Mouse (Mus musculus) hindbrain, postnatal 0 days (tissue): ENCODE measurements at regions not wholly inside any gene's neighbourhood (a gene's known extent, or its start where the extent isn't known, plus 50 kb on each side); places are given as distances from the start of the nearest gene placed in this dataset.

Experiments used
- ATAC-seq: fragments of 200-750 bp; cut with Nextera tagmentation; 2 replicates; pipeline ENCODE4 v1.8.0; 2017; ENCODE audit warnings: mild to moderate bottlenecking, moderate TSS enrichment, moderate library complexity
- DNase-seq: peaks from one replicate; pipeline ENCODE4 v3.0.0-alpha.2; 2015; ENCODE audit warnings: low spot score
- H3K27ac ChIP-seq: fragments of 300-500 bp; sonication (generic); 2 replicates; pipeline ENCODE4 v1.5.1; 2014; ENCODE audit warnings: mild to moderate bottlenecking
- H3K27me3 ChIP-seq: fragments of 300-500 bp; sonication (generic); 2 replicates; pipeline ENCODE4 v1.6.1; 2014; ENCODE audit warnings: low read length, mixed read lengths; ENCODE audit not compliant: insufficient read depth
- H3K36me3 ChIP-seq: fragments of 300-500 bp; sonication (generic); 2 replicates; pipeline ENCODE4 v1.6.1; 2014; ENCODE audit warnings: low read length, mixed read lengths; ENCODE audit not compliant: insufficient read depth
- H3K4me1 ChIP-seq: fragments of 300-500 bp; sonication (generic); 2 replicates; pipeline ENCODE4 v1.6.1; 2014; ENCODE audit warnings: antibody characterized with exemption, low read length, mixed read lengths; ENCODE audit not compliant: insufficient read depth
- H3K4me2 ChIP-seq: fragments of 300-500 bp; sonication (generic); 2 replicates; pipeline ENCODE4 v1.6.1; 2014; ENCODE audit warnings: low read depth, mild to moderate bottlenecking, low read length, moderate library complexity, mixed read lengths
- H3K4me3 ChIP-seq: fragments of 300-500 bp; sonication (generic); 2 replicates; pipeline ENCODE4 v1.5.1; 2014; ENCODE audit warnings: low read length
- H3K9ac ChIP-seq: fragments of 300-500 bp; sonication (generic); replicated peaks from 2 replicates; pipeline ENCODE4 v1.6.1; 2014; ENCODE audit warnings: mild to moderate bottlenecking, low read length, moderate library complexity, mixed read lengths
- H3K9me3 ChIP-seq: fragments of 300-500 bp; sonication (generic); 2 replicates; pipeline ENCODE4 v1.6.1; 2016; ENCODE audit warnings: low read length, mixed read lengths
- CTCF ChIP-seq: IDR thresholded peaks from 2 replicates; pipeline ENCODE4 v1.5.1; 2016; ENCODE audit warnings: antibody characterized with exemption, control low read depth, low read depth
- WGBS: fragments of 180-500 bp; shearing (Covaris S2); extraction: QIAGEN DNeasy Blood & Tissue Kit; methylation state at CpG from one replicate; pipeline ENCODE4 v1.1.7; 2014; 5-methylcytosine and 5-hydroxymethylcytosine counted together

DNA sequence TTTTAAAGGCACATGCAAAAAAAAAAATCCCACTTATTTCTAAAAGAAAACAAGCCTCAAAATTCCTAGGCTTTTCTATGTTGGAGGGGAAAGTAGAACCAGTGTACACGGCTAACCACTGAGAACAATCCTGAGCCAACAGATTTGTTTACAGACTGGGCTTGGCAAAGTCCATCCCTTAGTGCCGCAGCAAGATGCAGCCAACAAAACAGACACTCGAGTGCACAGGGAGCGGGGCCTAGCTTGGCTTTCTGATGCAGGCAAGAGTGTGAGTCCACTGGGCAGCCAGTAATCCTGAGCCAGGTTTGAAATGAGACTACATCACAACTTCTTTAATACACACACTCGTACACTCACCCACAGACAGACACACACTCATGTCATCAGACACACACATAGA is 133.9 kb upstream of the Klf14 start:
- H3K27ac ChIP-seq = peak overlapping the region; percentile 16; the same call in 1 of the 2 replicates
- no peak overlapping the region for H3K4me3 ChIP-seq
- H3K4me1 ChIP-seq = peaks cover 28% of the 10 kb centered on the region
- H3K4me2 ChIP-seq = no peak overlapping the region
- ATAC-seq (no peak), DNase-seq (peak; percentile 63)
- no peak for TF ChIP-seq CTCF
- no peaks in the 10 kb centered on the region for H3K27me3 ChIP-seq
- no peaks in the 10 kb centered on the region for H3K36me3 ChIP-seq
- H3K9ac ChIP-seq = no peak overlapping the region
- H3K9me3 ChIP-seq = no peaks in the 10 kb centered on the region
- 54% methylated on average over 5 of the region's 5 CpGs for WGBS

DNA sequence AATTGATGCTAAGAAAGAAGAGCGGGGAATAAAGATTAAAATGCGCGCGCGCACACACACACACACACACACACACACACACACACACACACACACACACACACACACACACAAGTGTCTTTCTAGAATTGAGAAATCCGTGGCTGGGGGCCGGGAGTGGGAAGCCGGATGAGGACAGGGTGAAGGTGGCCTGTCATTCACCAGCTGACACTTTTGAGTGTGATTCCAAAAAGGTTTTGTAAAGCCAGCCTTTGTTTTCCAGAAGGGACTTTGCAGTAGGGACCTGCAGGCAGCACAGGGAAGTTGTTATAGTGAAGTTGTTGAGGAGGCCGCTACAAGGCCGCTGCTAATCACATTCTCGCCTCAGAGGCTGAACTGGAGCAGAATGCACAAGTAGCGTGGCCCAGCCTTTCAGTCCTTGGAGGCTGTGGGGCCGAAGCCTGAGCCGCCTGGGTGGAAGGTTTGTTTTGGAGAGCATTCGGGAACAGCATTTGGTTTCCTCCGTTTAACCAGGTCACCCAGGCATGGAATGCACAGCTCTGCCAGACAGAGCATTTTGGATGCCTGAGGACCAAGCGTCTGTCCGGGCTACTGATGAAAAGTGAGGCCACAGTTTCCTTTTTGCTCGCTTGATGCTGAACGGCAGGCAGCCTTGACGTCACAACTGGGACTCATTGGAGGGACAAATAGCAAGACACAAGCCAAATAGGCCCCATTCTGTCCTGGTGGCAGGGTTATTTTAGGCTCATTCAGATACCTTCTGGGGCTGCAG is 137.3 kb upstream of the Klf14 start:
- H3K27me3 ChIP-seq = no peaks in the 10 kb centered on the region
- ATAC-seq (peak; percentile 73), DNase-seq (peak; percentile 70)
- no peaks in the 10 kb centered on the region for H3K36me3 ChIP-seq
- no peak overlapping the region for H3K4me2 ChIP-seq
- peaks cover 12% of the 10 kb centered on the region for H3K4me1 ChIP-seq
- H3K4me3 ChIP-seq = no peak overlapping the region
- 34% methylated on average over 21 of the region's 21 CpGs for WGBS
- H3K27ac ChIP-seq = peak overlapping the region; percentile 79
- no peak overlapping the region for H3K9ac ChIP-seq
- TF ChIP-seq CTCF = no peak
- H3K9me3 ChIP-seq = no peaks in the 10 kb centered on the region

DNA sequence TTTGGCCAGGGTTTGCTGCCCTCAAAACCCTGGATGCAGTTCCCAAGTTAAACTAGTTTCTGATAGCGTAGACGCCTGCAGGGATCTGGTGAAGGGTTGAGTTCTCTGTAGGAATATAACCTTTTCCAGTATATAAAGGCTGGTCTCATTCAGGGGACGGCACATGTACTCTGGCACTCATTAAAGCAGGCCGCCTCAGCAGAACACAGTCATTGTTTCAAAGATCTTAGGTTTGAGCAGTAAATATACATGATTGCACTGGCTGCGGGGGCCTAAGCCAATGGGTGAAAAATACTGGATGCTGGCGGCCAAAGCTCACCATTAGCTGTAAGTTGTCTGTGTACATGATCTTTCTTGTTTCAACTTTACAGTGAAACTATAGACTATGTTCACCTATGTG is 137.9 kb upstream of the Klf14 start:
- no peaks in the 10 kb centered on the region for H3K9me3 ChIP-seq
- no peak overlapping the region for H3K4me2 ChIP-seq
- DNase-seq (no peak), ATAC-seq (no peak)
- no peak overlapping the region for H3K4me3 ChIP-seq
- H3K27ac ChIP-seq = peak overlapping the region; percentile 79
- TF ChIP-seq CTCF = no peak
- H3K9ac ChIP-seq = no peak overlapping the region
- H3K36me3 ChIP-seq = no peaks in the 10 kb centered on the region
- WGBS = 64% methylated on average over 6 of the region's 6 CpGs
- H3K4me1 ChIP-seq = peaks cover 12% of the 10 kb centered on the region
- no peaks in the 10 kb centered on the region for H3K27me3 ChIP-seq

DNA sequence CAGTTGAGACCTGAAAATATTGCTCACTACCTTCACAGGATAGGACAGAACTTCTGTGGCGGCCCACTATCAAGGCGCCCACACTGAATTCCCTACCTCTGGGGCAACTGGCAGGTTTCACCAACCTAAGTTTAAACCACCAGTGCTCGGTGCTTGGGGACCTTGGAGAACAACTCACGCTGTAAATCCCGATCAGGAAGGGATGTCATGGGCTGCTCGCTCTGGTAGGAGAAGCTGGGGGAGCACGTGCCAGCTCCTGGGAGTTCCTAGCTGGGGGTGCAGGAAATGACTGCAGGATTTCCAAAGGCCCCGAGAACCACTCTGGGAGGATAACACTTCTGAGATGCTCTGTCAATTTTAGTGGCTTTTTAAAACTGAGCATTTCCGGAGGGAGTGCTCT is 138.4 kb upstream of the Klf14 start:
- Histone ChIP-seq H3K4me2 (no peak overlapping the region), H3K4me3 (no peak overlapping the region), H3K27me3 (no peaks in the 10 kb centered on the region), H3K9ac (no peak overlapping the region), H3K9me3 (no peaks in the 10 kb centered on the region), H3K4me1 (peaks cover 12% of the 10 kb centered on the region), H3K36me3 (no peaks in the 10 kb centered on the region), H3K27ac (peak overlapping the region; percentile 79; the same call in 1 of the 2 replicates)
- DNase-seq (no peak), ATAC-seq (no peak)
- 79% methylated on average over 9 of the region's 9 CpGs for WGBS
- no peak for TF ChIP-seq CTCF

DNA sequence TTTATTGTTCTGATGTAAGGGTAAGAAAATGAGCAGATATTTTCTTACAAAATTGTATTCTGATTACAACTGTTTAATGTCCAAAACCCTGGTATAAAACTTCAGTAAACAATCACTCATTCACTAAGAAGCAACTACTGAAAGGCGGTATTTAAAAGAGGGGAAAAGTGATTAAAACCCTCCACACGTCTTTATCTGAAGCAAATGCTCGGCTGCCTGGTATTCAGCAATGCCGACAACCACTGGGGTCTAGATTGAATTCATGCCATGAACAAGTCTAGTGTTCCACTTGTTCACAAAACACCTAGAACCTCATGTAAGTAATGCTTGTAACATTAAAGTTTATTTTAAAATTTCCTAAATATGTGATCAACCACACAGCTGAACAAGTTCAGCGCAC is 139.2 kb upstream of the Klf14 start:
- peaks cover 12% of the 10 kb centered on the region for H3K4me1 ChIP-seq
- no peak for TF ChIP-seq CTCF
- H3K9me3 ChIP-seq = no peaks in the 10 kb centered on the region
- DNase-seq = no peak
- no peak overlapping the region for H3K4me2 ChIP-seq
- 60% methylated on average over 5 of the region's 5 CpGs for WGBS
- H3K27me3 ChIP-seq = no peaks in the 10 kb centered on the region
- no peak for ATAC-seq
- no peaks in the 10 kb centered on the region for H3K36me3 ChIP-seq
- no peak overlapping the region for H3K4me3 ChIP-seq
- no peak overlapping the region for H3K9ac ChIP-seq
- H3K27ac ChIP-seq = no peak overlapping the region

DNA sequence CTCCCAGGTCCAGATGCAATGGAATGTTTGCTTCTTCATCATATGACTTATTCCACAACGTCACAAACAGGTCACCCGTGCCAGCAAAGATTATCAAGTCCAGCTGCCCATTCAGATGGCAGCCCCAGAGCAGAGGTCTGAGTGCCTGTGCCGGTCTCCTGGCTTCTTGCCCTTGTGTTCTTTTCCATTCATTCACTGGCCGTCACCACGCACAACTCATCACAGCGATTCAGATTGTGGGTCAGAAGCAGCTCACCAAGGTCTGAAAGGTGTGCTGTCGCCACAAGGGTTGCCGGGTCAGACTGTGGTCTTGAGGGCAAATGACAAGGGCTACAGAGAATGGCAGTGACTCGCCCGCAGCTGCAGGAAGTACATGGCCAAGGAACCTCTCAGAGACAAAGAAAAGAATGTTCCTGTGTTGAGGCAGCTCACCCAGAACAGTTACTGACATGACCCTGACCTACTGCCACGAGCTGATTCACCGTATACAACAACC is 141.3 kb upstream of the Klf14 start:
- ATAC-seq = no peak
- Histone ChIP-seq H3K9ac (no peak overlapping the region), H3K4me3 (no peak overlapping the region), H3K27me3 (no peaks in the 10 kb centered on the region), H3K36me3 (no peaks in the 10 kb centered on the region), H3K27ac (no peak overlapping the region), H3K4me2 (no peak overlapping the region), H3K4me1 (peaks cover 12% of the 10 kb centered on the region), H3K9me3 (no peaks in the 10 kb centered on the region)
- 51% methylated on average over 12 of the region's 12 CpGs for WGBS
- no peak for DNase-seq
- no peak for TF ChIP-seq CTCF

DNA sequence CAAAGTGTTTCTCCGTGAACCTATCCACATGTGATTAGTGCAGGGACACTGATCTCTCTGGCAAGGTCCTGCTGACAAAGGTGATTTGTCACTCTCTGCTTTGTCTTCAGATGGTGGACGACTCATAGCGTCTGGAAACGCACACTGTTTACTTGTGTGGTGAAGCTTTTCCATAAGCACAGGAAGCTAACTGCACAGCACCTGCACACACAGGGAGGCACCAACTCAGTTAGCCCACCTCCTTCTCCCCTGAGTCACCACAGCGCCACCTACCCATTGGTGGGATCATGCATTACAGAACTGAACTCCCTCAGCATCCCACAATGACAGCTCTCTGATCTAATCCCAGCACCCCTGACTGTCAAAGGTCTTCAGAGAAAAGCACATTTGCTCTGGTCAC is 141.9 kb upstream of the Klf14 start:
- H3K36me3 ChIP-seq = no peaks in the 10 kb centered on the region
- no peak overlapping the region for H3K9ac ChIP-seq
- H3K4me3 ChIP-seq = no peak overlapping the region
- no peak overlapping the region for H3K27ac ChIP-seq
- DNase-seq (no peak), ATAC-seq (no peak)
- no peaks in the 10 kb centered on the region for H3K27me3 ChIP-seq
- peak; percentile 51 for TF ChIP-seq CTCF
- H3K4me1 ChIP-seq = peaks cover 12% of the 10 kb centered on the region
- H3K9me3 ChIP-seq = no peaks in the 10 kb centered on the region
- WGBS = 61% methylated on average over 5 of the region's 5 CpGs
- H3K4me2 ChIP-seq = no peak overlapping the region
